Mouse (Mus musculus) NIH3T3 (cell line): ENCODE measurements around the gene Birc6.

Experiments
- DNase-seq: peaks from one replicate; pipeline ENCODE4 v3.0.0-alpha.2; 2012; ENCODE audit warnings: low read depth

Birc6 gene

DNA sequence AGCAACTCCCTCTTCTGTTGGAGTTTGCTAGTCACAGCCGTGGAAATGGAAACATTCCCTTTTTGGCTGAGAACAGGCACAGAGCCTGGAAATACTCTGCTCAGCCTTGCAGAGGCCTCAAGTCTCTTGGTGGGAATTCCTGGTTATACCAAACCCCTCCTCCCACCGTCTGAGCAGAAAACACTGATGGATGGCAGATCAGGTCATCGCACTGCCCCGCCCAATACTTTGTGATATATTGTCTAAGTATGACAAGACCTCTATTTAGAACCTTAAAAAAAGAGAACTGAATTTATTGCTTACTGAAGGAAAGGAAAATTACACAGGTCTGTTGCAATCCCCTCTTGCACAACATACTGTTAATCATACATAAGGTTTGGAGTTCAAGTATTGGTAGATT is 182.6 kb downstream of the Birc6 start:
- DNase-seq = peak; percentile 92

GRCm38 (mm10) chr17:74711627-74712026 is 183.5 kb downstream of the Birc6 start:
- peak; percentile 71 for DNase-seq

- no peak for DNase-seq
Measured at GRCm38 (mm10) chr17:74715128-74715527, 187.0 kb downstream of the Birc6 start.

GRCm38 (mm10) chr17:74715724-74716123 is 187.6 kb downstream of the Birc6 start:
- no peak for DNase-seq

DNA sequence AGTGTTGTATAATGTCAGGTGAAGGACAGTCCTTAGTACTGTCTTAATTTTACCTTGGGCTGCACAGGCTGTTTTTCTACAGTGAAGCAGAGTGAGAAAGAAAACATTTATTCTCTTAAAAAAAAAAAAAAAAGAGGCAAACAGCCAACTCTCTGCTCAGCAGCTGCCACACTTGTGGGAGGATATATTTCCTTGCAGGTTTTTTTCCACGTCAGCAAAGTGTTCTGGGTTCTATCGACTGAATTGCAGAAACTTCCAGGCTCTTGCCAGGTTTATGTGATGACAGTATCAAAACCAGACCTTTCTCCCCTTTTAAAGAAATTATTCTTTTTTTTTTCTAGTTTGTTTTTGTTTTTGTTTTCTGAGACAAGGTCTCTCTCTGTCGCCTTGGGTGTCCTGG is 188.5 kb downstream of the Birc6 start:
- DNase-seq = peak; percentile 48

DNA sequence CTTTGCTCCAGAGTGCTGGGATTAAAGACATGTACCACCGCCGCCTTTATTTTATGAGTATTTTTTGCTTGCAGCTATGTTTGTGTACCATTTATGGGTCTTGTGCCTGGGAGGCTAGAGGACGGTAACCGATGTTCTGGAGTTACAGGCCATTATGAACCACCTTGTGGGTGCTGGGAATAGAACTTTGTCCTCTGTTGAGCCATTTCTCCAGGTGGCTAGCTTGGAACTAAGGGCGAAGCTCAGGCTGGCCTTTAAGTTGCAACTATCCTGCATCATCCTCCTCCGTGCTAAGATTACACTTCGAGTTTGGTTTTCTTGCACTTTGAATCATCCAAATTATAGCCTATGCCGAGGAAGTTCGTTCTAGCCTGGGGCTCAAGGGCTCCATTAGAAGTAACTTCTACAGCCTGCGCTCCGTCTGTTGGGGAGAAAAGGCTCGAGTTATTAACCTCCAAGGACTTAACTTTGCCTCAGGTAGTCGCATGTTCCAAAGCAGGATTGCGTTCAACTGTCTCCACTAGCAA is 189.1 kb downstream of the Birc6 start:
- DNase-seq = peak; percentile 14

GRCm38 (mm10) chr17:74717618-74718151 is 189.6 kb downstream of the Birc6 start, which contains the start of gene Ttc27:
Gene Ttc27, plus strand, starts transcription at chr17:74717732.
- peak; percentile 99 for DNase-seq

- peak; percentile 52 for DNase-seq
Measured at GRCm38 (mm10) chr17:74732872-74733271, 204.8 kb downstream of the Birc6 start.

DNA sequence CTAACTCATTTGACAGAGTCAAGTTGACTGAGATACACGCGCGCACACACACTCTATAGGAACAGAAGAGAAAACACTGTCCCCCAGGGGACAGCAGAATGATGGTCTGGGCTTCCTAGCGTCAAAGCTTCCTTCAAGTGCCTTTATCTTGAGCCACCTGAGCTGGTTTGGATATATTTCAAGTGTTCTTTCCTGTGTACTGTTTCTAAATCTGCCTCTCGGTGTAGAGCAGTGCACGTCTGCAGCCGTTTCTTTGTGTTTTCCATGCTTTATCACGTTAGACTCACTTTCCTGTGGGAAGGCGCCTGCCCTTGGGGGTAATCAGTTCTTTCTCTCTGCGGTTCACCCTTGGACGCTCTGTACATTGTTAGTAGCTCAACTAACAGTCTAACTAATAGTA is 207.3 kb downstream of the Birc6 start:
- no peak for DNase-seq

- DNase-seq = no peak
Measured at GRCm38 (mm10) chr17:74749659-74750058, 221.6 kb downstream of the Birc6 start.

DNA sequence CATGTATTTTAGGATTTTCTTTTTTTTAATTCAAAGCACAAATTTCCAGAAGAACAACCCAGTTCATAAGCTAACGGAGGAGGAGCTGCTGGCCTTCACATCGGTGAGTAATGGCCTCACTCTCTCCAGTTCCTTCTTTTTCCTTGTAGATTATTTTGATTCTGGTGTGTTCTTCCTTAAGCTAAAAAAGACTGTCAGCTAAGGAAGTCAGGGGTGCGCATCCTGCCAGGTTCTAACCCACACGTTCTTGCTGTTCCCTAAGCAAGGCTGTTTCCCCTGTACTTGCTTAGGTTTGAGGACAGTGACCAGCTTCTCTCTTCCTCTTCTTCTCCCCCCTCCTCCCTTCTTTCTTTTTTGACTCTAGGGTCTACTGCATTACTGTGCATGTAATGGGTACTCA is 222.9 kb downstream of the Birc6 start:
- DNase-seq = no peak
